Mouse (Mus musculus) ovary, postnatal 14 days (tissue): ENCODE results near the gene Pias4.
A peak's percentile ranks its signal among the peaks of the same experiment; 100 is the strongest.

Experiments
- DNase-seq: peaks from one replicate; pipeline ENCODE4 v3.0.0; 2022; ENCODE audit warnings: low spot score

Pias4 gene

DNA sequence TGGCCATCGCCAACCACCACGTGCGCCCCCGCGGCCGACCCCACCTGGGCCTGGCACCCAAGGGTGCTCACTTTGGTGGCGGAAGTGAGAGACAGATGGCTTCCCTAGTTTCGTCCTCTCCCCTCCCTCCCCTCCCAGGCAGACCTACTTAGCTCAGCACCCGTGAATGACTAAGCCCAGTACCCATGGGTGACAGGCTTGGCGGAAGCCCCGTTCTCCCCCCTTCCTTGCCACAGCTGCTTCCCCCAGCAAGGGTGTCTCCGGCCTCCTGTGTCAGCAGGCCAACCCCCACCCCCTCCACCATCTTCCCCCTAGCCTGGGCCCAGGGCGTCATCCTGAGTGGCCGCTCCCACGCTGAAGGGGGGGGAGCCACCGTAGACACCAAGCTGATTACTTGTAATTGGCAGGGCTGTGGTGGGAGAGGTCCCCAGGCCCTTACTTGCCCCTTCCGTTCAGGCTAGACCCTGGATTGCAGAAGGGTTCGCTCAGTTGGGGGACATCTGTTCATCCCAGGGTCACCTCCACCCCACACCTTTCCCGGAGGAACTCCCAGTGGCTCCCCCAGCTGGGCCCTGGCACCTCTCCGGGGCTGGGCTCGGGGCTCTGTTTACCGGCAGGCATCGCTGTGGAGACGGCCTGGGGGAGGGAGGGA is 29.5 kb downstream of the Pias4 start:
- peak; percentile 24 for DNase-seq

DNA sequence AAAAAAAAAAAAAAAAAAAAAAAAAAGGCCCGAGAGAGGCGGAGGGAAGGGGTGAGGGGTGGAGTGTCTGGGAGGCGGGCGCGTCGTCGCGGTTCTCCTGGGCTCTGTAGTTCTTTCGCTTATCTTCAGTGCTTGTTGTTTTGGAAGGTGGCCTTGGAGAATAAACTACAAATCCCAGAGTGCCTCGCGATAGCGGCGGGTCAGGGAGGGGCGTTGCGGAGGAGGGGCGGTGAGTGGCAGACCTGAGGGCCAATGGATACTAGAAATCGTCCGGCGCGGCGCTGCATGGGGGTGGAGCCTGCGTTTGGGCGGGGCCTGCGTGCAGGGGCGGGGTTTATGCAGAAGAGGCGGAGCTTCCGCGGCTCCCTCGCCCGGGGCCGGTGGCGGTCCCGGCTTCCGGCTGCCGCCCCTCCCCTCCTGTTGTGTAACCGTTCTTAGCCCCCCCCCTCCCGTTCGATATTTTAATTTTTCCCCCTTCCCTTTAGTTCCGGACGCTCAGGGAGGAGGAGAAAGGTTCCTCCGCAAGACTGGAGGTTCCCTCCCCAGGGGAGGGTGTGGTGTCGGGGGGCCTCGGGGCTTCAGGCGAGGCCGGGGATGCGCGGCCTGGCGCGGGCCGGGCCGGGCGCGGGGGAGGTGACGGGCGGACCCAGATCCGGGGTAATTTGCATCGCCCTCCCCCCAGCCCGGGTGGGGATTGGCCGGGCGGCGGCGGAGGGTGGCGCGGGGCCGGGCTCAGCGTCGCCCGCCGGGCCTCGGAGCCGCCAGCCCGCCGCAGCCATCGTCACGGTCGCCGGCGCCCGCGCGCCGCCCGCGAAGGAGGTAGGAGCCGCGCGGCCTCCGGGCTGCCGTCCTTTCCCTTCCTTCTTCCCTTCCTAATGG is 30.2 kb downstream of the Pias4 start:
- DNase-seq = peak; percentile 100

DNA sequence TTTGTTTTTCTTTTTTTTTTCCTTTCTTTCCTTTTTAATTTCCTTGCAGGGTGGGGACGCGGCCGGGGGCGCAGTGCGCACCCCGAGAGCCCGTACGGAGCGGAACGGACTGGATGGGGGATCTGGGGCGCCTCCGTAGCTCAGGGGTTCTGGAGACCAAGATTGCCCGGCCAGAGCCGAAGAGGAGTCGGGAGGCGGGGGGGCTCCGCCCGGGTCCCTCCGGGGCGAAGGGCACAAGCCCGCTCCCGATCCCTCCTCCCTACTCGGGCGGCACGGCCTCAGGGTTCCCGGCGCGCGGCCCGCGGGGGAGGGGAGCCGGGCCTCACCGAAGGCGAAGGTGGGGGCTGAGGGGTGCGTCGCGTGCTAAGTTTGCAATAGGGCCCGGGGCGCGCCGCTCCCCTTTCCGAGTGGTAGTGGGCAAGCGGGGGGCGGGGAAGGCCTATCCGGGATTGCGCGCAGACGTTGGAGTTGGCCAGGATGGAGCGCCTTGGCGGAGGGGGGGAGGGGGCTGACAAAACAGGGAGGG is 31.0 kb downstream of the Pias4 start:
- peak; percentile 62 for DNase-seq

DNA sequence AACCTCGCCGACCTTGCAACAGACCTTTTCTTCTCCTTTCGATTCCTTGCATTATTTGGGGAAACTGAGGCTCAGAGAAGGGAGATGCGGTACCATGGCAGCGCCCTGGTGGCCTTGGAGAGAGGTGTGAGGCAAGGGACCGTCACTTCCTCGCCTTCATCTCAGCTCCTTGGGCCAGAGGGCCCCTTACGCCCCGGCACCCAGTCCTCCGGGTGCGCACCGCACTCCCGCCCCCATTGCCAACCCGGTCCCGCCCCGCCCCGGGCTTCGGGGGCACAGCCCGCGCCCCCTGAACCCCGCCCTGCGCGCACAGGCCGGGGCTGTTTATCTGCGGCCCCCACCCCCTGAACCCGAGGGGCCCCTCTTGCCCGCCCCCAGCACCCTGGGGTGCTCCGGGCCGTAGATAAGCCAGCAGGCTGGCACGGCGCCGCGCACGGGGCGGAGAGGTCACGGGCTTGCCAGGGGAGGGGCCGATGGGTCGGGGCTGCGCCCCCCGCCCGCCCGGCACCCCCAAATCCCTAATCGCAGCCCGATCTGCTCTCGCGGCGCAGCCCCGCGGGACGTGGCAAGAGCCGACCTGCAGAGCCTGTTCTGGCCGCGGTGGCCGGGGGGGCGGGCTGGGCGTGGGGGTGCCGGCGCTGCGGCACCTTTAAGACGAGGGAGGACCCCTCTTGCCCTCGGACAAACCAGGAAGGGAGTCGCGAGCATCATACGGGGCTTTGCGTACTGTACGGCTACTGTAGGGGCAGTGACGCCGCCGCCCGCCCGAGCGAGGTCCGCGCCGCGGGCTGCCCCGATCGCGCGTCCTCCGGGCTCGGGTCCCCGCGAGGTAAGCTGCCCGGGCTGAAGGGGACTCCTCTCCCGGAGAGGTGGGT is 31.7 kb downstream of the Pias4 start:
- DNase-seq = peak; percentile 75

DNA sequence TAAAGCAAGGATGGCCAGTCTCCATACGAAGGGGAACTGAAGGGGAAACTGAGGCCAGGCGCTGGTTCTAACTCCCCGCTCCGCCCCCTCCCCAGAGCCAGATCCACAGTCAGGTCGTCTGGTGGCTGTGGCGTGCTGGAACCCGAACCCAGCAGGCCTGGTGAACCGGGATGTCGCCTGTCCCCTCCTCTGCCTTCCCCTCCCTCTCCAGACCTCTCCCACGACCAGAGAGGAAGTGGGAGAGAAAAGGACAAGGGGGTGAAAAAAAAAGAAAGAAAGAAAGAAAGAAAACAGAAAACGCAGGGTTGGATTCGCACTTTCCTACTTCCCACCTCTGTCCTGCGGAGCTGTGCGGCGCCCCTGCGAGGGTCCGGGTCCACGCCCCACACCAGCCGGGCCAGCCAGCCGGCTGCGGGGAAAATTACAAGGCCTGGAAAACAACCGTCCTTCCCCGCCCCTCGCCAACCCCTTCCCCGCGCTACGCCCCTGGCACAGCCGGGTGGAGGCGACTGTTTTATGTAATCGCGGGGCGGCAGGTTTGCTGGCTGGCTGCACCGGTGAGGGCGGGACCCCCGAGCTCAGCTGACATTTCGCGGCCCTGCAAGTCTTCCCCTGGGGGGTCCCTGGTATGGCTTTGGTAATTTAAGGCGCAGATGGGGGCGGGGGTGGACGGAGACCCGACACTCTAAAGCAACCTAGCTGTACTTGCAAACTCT is 32.6 kb downstream of the Pias4 start, which contains the start of gene Zbtb7a:
Zbtb7a (plus strand) TSS at position 255 of the 716 bp plus-strand sequence.
- no peak for DNase-seq

DNA sequence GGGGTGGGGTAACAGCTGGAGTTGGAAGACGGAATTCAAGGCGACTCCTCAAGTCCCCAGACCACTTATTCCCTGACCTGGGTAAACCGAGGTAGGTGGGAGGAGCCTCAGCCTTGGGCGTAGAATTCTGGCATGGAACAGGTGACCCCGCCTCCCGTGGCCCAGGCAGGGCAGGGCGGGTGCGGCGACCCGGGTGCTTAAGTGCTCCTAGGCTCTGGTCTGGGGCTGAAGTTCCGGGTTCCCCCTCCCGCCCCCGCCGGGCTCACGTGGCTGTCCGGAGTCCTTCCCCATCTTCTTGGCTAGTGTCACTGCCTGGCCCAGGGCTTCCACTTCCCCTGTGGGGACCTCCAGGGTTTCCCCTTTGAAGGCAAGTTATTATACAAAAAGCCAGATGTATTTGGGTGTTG is 33.5 kb downstream of the Pias4 start:
- DNase-seq = peak; percentile 36

DNA sequence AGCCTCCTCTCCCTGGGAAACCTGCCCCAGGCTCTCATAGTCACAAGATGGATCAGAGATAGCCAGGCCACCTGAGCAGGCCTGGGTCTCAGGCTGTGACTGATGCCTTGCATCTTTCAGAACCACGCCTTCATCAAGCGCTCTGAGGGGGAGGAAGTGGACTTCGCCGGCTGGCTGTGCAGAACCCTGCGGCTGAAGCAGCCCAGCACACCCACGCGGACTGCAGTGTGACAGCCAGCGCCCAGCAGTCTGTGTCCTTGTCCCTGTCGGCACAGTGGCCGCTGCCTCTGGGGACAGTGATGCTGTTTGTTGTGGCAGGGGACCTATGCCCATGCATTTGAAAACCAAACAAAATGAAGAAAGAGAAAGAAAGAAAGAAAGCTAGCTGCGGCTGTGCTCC is 44.2 kb downstream of the Pias4 start:
- no peak for DNase-seq

DNA sequence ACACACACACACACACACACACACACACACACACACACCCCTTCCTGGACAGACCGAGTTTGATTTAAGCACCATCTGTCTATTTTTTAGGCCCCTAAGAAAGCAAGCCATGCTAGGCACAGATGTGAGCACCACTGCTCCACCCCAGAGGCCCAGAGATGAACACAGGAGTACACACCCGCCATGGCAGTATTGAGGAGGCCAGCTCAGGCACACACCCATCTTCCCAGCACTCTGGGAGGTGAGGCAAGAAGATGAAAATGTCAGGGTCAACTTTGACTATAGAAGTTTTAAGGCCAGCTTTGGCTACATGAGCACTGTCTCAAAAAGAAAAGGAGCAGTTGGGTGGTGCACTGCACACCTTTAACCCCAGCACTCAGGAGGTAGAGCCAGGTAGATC is 44.8 kb downstream of the Pias4 start:
- no peak for DNase-seq

DNA sequence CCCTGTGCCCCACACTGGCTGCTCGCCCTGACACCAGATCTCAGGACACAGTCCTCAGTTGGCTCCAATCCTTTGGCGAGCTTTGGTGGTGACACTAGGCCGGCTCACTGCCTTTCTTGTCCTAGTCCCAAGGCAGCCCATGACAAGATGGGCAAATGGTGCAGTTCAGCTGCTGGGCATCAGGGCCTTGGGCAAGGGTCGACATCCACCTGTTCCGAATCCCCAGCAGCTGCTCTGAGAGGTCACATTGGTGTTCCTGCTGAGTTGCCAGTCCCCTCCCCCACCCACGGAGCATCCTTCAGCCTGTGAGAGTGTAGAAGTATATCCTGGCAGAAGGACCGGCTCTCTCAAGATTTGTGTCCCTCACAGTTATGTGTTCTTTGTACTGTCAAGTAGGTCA is 47.1 kb downstream of the Pias4 start:
- DNase-seq = no peak

DNA sequence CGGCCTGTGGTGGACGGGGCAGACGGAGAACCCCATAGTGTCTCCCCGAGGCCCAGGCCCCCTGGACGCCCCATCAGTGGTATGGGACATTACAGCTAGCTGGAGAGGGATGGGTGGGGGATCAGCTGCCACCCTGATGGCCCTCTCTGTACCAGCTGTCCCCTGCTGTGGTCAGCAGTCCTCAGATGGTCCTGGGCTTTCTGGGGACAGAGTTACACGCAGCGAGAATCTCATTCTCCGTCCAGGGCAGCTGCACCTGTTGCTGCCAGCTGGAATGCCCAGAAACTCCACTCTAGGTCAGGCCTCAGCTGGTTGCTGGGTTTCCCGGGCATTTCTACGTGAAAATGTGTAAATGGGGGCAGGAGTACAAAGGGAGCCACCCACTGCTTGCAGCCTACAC is 48.1 kb downstream of the Pias4 start:
- DNase-seq = no peak

DNA sequence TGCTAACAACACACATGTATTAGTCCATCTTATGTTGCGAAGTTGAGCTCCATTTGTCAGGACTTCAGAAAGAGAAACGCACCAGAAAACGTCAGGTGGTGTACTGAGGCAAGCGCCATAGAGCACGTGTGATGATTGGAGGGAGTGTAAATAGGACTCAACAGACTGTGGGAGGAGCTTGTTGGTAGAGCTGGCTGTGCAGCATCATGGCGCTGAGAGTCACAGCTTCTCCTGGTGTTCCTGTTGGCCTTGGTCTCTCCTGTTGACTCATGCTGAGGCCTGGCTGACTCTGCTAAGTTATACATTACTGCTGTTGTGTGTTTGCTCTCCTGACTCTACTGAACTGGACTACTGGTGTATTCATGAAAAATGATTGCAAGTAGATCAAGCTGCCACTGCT is 54.8 kb downstream of the Pias4 start:
- DNase-seq = no peak

DNA sequence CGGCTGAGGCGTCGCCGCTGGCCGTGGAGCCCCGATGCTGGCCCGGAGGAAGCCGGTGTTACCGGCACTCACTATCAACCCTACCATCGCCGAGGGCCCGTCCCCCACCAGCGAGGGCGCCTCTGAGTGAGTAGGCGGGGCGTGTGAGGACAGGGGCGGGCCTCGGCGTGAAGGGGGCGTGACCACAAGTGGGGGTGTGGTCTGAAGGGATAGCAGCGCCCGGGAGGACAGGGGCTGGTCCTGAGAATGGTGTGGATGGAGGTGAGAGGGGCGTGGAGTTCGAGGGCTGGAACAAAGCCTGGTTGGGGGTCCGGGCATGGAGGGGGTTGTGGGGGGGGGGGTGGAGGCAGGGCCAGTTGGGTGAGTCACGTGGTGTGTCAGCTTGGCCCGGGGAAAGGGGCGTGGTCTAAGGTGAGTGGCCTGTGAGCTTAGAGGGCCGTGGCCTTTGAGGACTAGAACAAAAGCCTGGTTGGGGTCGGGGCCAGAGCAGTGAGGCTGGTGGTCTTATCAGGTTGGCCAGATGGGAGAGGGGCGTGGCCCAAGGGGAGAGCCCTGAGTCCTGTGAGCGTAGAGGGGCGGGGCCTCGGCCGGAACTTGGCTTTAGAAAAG is 61.5 kb downstream of the Pias4 start:
- peak; percentile 83 for DNase-seq

DNA sequence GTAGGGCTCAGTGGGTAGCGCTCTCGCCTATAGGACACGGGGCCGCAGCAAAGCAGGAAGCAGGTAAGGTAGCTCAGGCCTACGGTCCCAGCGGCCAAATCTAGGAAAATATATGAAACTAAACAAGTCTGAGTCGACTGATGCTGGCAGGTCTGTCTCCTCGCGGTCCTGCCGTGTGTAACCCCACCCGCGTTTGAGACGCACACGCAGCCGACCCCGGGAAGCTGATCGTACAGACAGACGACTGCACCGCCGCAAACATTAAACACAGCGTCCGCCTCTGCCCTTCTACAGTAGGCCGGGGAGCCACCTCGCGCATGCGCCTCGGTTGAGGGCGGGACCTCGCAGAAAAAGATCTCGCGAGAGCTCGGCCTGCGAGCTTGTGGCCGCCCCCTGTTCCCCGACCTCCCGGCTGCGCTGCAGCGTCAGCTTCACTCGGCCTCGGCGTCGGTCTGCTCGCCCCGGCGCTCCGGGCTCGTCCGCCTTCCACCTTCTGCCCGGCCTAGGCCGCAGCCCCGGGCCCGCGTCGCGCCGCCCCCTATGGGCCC is 62.1 kb downstream of the Pias4 start, which contains the start of gene Map2k2:
Map2k2 (plus strand) TSS at position 351 of the 548 bp plus-strand sequence.
- DNase-seq = peak; percentile 97
